Mouse (Mus musculus) heart, adult 2 months (tissue): ENCODE results near the gene Olfr1328.
"Not testable (repeated sequence)": the region's sequence is repeated elsewhere in the genome, so short reads cannot be mapped to it uniquely, and the experiment has no call there.

ENCODE experiments used
- CTCF ChIP-seq: fragments of 200-600 bp; IDR thresholded peaks from 2 replicates; pipeline ENCODE4 v1.8.1; 2022; ENCODE audit warnings: antibody characterized with exemption, mild to moderate bottlenecking, moderate library complexity
- POLR2A ChIP-seq: fragments of 200-500 bp; IDR thresholded peaks from 2 replicates; pipeline ENCODE4 v1.6.1; 2011; ENCODE audit warnings: mild to moderate bottlenecking, low read depth, low read length, control low read depth; ENCODE audit not compliant: insufficient read depth

DNA sequence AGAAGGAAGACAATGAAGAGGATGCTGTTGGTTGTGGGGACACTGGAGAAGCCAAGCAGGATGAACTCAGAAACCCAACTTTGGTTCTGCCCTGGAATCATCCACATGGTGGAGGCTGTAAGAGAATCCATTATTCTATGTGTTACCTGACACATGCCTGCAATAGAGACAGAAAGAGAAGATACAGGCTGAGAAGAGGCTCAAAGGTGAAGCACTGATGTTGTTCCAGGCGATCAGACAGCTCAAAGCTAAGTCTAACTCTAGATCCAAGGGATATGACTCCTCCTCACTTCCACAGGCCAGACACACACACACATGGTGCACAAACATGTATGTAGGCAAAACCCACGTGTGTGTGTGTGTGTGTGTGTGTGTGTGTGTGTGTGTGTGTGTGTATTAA is 21.0 kb downstream of the Olfr1328 start, which contains the start of gene Olfr1329:
- not testable (repeated sequence) for TF ChIP-seq CTCF, POLR2A
